Mouse (Mus musculus): ENCODE measurements at regions not wholly inside any gene's neighbourhood (a gene's known extent, or its start where the extent isn't known, plus 50 kb on each side); places are given as distances from the start of the nearest gene placed in this dataset.

- DNase-seq (ENCODE audit: extremely low read depth, low read depth, low spot score): no peak
- no peaks in the 10 kb centered on the region for H3K79me2 ChIP-seq (ENCODE audit: control insufficient read depth, insufficient read depth, low read length)
- WGBS: 82% methylated on average over 13 of the region's 13 CpGs
- H3K36me3 ChIP-seq (ENCODE audit: control insufficient read depth, insufficient read depth, low read length): no peaks in the 10 kb centered on the region
- no peak overlapping the region for H3K27ac ChIP-seq (replicated peaks; ENCODE audit: insufficient read depth, low read depth, low read length)
- H3K4me1 ChIP-seq (ENCODE audit: control insufficient read depth, insufficient read depth, low read length): peaks cover 6% of the 10 kb centered on the region; the same call in 1 of the 2 replicates
- H3K27me3 ChIP-seq (ENCODE audit: control insufficient read depth, insufficient read depth, low read length): no peaks in the 10 kb centered on the region
- H3K9ac ChIP-seq (ENCODE audit: low read depth, low read length): no peak overlapping the region
- no peak for TF ChIP-seq POLR2A (IDR thresholded peaks at IDR 0.05; ENCODE audit: extremely low read depth, insufficient read depth, low read length)
- no peak for TF ChIP-seq CTCF (IDR thresholded peaks at IDR 0.05; ENCODE audit: low read depth, low read length)
- no peak overlapping the region for H3K4me3 ChIP-seq (ENCODE audit: insufficient read depth, low read depth, low read length)
Measured at GRCm38 (mm10) chr10:118603857-118604414, 163.1 kb downstream of the Ifng start.

DNA sequence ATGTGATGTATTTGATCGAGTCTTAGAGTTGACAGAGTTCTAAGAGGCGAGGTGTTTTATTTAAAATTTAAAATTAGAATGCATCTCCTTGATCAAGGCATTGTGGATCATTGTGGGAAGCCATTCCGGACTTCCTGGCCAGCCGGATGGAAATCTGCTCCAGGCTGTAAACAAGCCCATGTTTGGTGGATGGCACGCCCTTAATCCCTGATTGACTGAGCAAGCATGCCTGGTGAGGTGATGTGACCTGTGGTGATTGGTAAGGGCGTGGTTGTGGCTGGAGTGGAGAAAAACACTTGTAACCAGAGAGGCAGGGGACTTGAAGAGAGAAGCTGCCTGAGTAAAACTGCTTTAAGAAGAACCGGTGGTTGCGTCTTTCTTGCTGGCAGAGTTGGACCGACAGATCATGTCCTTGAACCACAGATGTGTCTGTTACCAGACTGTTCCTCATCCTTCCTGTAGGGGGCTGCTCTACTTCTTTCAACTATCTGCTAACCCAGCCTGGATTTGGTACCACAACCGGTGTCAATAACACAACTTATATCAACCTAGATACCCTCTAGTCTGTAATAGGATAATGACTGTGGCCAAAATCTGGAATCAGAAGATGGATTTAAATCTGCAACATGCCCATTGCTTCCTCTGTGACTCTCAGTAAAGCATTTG lies 164.4 kb downstream of the Ifng start:
- no peaks in the 10 kb centered on the region for H3K79me2 ChIP-seq (ENCODE audit: control insufficient read depth, insufficient read depth, low read length)
- H3K27me3 ChIP-seq (ENCODE audit: control insufficient read depth, insufficient read depth, low read length): no peaks in the 10 kb centered on the region
- no peak overlapping the region for H3K4me3 ChIP-seq (ENCODE audit: insufficient read depth, low read depth, low read length)
- 84% methylated on average over 10 of the region's 10 CpGs for WGBS
- no peak for DNase-seq (ENCODE audit: extremely low read depth, low read depth, low spot score)
- no peaks in the 10 kb centered on the region for H3K36me3 ChIP-seq (ENCODE audit: control insufficient read depth, insufficient read depth, low read length)
- H3K4me1 ChIP-seq (ENCODE audit: control insufficient read depth, insufficient read depth, low read length): peaks cover 7% of the 10 kb centered on the region; the same call in 1 of the 2 replicates
- H3K27ac ChIP-seq (replicated peaks; ENCODE audit: insufficient read depth, low read depth, low read length): no peak overlapping the region
- no peak overlapping the region for H3K9ac ChIP-seq (ENCODE audit: low read depth, low read length)
- TF ChIP-seq CTCF (IDR thresholded peaks at IDR 0.05; ENCODE audit: low read depth, low read length): no peak
- no peak for TF ChIP-seq POLR2A (IDR thresholded peaks at IDR 0.05; ENCODE audit: extremely low read depth, insufficient read depth, low read length)

DNA sequence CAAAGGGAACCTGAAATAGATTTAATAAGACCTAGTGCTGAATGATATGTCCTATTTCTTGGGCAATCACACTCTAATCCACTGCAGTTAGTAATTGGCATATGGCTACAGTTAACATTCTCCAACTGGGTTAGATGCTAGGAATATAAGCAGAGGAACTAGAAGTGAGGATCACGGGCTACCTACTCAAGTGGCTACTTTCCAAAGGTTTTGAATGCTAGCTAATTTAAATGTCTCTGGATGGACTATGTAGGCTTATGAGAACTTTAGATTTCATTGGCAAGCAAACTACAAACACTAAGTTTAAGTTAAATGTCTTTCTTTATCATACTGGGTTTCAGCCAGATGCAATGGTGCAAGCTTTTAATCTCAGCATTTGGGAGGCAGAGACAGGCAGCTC lies 166.6 kb downstream of the Ifng start:
- 98% methylated on average over 1 of the region's 1 CpGs for WGBS
- DNase-seq (ENCODE audit: extremely low read depth, low read depth, low spot score): no peak
- no peaks in the 10 kb centered on the region for H3K79me2 ChIP-seq (ENCODE audit: control insufficient read depth, insufficient read depth, low read length)
- H3K4me3 ChIP-seq (ENCODE audit: insufficient read depth, low read depth, low read length): no peak overlapping the region
- H3K36me3 ChIP-seq (ENCODE audit: control insufficient read depth, insufficient read depth, low read length): no peaks in the 10 kb centered on the region
- TF ChIP-seq POLR2A (IDR thresholded peaks at IDR 0.05; ENCODE audit: extremely low read depth, insufficient read depth, low read length) (no peak), CTCF (IDR thresholded peaks at IDR 0.05; ENCODE audit: low read depth, low read length) (no peak)
- H3K9ac ChIP-seq (ENCODE audit: low read depth, low read length): no peak overlapping the region
- H3K27me3 ChIP-seq (ENCODE audit: control insufficient read depth, insufficient read depth, low read length): no peaks in the 10 kb centered on the region
- H3K27ac ChIP-seq (replicated peaks; ENCODE audit: insufficient read depth, low read depth, low read length): no peak overlapping the region
- H3K4me1 ChIP-seq (ENCODE audit: control insufficient read depth, insufficient read depth, low read length): peaks cover 7% of the 10 kb centered on the region; the same call in 1 of the 2 replicates

GRCm38 (mm10) chr10:118608376-118609145 lies 167.7 kb downstream of the Ifng start:
- H3K4me3 ChIP-seq (ENCODE audit: insufficient read depth, low read depth, low read length): no peak overlapping the region
- 28% methylated on average over 4 of the region's 4 CpGs for WGBS
- no peaks in the 10 kb centered on the region for H3K27me3 ChIP-seq (ENCODE audit: control insufficient read depth, insufficient read depth, low read length)
- H3K27ac ChIP-seq (replicated peaks; ENCODE audit: insufficient read depth, low read depth, low read length): no peak overlapping the region
- H3K9ac ChIP-seq (ENCODE audit: low read depth, low read length): no peak overlapping the region
- no peak for TF ChIP-seq CTCF (IDR thresholded peaks at IDR 0.05; ENCODE audit: low read depth, low read length)
- TF ChIP-seq POLR2A (IDR thresholded peaks at IDR 0.05; ENCODE audit: extremely low read depth, insufficient read depth, low read length): no peak
- H3K36me3 ChIP-seq (ENCODE audit: control insufficient read depth, insufficient read depth, low read length): no peaks in the 10 kb centered on the region
- peak; percentile 83 for DNase-seq (ENCODE audit: extremely low read depth, low read depth, low spot score)
- H3K79me2 ChIP-seq (ENCODE audit: control insufficient read depth, insufficient read depth, low read length): no peaks in the 10 kb centered on the region
- H3K4me1 ChIP-seq (ENCODE audit: control insufficient read depth, insufficient read depth, low read length): peaks cover 7% of the 10 kb centered on the region; the same call in 1 of the 2 replicates

DNA sequence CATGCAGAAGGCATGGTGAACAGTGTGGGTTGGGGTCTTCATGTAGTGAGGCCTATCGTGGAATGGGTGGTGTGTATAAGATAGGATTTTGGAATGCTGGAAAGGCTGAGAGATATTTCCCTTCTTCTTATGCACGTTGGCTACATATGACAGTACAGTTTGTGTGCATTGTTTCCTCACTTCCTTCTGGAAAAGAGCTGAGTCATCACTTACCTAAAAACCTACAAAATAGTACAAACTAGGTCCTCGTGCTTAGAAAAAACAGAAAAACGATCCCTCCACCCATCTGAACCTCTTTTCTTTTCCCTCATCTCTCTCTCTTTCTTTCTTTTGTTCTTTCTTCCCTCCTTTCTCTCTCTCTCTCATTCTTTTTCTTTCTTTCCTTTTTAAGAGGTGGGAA lies 168.3 kb downstream of the Ifng start:
- DNase-seq (ENCODE audit: extremely low read depth, low read depth, low spot score): no peak
- H3K36me3 ChIP-seq (ENCODE audit: control insufficient read depth, insufficient read depth, low read length): no peaks in the 10 kb centered on the region
- TF ChIP-seq CTCF (IDR thresholded peaks at IDR 0.05; ENCODE audit: low read depth, low read length) (no peak), POLR2A (IDR thresholded peaks at IDR 0.05; ENCODE audit: extremely low read depth, insufficient read depth, low read length) (no peak)
- peaks cover 7% of the 10 kb centered on the region; the same call in 1 of the 2 replicates for H3K4me1 ChIP-seq (ENCODE audit: control insufficient read depth, insufficient read depth, low read length)
- WGBS: 42% methylated on average over 4 of the region's 4 CpGs
- no peak overlapping the region for H3K9ac ChIP-seq (ENCODE audit: low read depth, low read length)
- H3K27me3 ChIP-seq (ENCODE audit: control insufficient read depth, insufficient read depth, low read length): no peaks in the 10 kb centered on the region
- no peaks in the 10 kb centered on the region for H3K79me2 ChIP-seq (ENCODE audit: control insufficient read depth, insufficient read depth, low read length)
- no peak overlapping the region for H3K27ac ChIP-seq (replicated peaks; ENCODE audit: insufficient read depth, low read depth, low read length)
- no peak overlapping the region for H3K4me3 ChIP-seq (ENCODE audit: insufficient read depth, low read depth, low read length)

Data from liver, adult 2 months (tissue).